Mouse (Mus musculus): Measurements from ENCODE around the gene Fbln5.

DNA sequence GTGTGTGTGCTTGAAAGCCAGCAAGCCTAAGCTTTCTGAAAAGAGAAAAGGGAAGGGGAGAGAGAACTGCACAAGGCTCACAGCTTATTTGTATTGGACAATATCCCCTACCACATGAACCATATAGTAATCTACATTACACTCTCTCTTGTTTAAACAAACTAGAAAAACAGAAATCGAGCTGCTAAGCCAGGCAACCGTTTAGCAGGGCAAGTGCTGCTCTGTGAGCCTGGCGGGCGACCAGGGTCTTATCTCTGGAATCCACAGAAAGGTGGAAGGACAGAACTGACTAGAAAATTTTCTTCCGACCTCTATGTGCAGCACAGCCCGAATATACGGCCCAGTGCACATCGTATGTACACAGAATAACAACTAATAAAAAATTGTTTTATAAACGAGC lies 32.5 kb upstream of the Fbln5 start:
- TF ChIP-seq POLR2A (IDR thresholded peaks at IDR 0.05; ENCODE audit: extremely low read depth, insufficient read depth, low read length), result no peak
- no peak for TF ChIP-seq CTCF (IDR thresholded peaks at IDR 0.05; ENCODE audit: low read depth, low read length)
